Mouse (Mus musculus) thymus, postnatal 25 days (tissue): ENCODE measurements at regions not wholly inside any gene's neighbourhood (a gene's known extent, or its start where the extent isn't known, plus 50 kb on each side); places are given as distances from the start of the nearest gene placed in this dataset.
"Not testable (repeated sequence)": the region's sequence is repeated elsewhere in the genome, so short reads cannot be mapped to it uniquely, and the experiment has no call there.

Experiments used
- DNase-seq: peaks from one replicate; pipeline ENCODE4 v3.0.0; 2022

DNA sequence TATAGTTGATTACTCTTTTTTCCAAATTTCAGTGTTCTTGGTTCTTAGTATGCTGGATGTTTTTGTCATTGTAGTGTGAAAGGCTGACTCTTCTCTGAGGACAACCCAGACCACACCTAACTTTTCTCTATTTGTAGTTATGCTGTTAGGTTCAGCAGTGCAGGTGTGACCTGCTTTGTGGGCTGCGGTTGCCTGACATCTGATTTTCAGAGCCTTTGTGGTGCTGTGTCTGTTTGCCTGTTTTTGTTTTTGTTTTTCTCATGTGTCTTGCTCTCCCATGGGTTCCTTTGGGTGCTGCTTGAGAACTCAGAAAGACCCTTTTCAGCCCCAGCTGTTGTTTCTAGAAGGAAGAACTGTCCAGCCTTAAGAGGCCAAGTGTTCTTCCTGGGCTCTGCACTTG is 52.0 kb upstream of the Trpm1 start:
- peak; percentile 76 for DNase-seq

DNA sequence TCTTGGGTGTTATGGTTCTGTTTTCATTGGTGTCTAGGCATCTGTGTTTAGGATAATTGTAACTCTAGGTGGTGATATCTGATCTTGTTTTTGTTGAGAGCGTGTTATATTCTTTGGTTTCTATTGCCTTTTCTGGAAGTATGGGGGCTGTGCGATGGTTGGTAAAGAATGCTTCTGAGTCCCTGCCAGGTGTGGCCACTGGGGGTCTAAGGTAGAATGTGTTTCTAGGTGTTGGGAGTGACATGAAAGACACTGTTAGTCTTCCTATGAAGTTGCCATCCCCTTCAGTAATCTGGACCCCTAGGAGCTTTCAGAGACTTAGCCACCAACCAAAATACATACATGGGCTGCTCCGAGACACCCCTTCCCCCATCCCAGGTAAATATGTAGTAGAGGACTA is 54.0 kb upstream of the Trpm1 start:
- no peak for DNase-seq

DNA sequence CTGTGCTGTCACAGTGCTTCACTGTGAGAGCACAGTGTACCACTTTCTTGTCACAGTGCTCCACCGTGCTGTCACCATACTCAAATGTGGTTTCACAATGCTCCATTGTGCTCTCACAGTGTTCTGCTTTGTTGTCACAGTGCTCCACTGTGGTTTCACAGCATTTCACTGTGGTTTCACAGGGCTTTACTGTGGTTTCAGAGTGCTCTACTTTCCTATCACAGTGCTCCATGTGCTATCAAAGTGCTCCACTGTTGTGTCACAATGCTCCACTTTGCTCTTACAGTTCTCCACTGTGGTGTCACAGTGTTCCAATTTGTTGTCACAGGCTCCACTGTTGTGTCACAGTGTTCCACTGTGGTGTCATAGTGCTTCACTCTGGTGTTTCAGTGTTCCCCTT is 63.6 kb upstream of the Trpm1 start:
- DNase-seq: no peak

DNA sequence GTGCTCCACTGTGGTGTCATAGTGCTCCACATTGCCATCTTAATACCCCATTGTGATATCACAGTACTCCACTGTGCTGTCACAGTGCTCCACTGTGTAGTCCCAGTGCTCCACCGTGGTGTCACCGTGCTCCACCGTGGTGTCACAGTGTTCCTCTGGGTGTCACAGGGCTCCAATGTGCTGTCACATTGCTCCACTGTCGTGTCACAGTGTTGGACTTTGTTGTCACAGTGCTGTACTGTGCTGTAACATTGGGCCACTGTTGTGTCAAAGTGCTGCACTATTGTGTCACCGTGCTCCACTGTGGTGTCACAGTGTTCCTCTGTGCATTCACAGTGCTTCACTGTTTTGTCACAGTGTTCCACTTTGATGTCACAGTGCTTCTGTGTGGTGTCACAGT is 64.6 kb upstream of the Trpm1 start:
- no peak for DNase-seq

DNA sequence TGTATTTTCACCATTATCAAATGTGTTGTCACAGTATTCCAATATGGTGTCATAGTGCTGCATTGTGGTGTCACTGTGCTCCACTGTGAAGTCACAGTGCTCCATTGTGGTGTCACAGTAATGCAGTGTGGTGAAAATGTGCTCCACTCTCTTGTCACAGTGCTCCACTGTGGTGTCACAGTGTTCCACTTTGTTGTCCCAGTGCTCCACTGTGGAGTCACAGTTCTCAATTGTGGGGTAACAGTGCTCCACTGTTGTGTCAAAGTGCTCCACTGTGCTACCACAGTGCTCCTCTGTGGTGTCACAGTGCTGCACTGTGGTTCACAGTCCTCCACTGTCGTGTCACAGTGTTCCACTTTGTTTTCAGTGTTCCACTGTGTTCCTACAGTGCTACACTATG is 69.7 kb upstream of the Trpm1 start:
- DNase-seq: not testable (repeated sequence)

DNA sequence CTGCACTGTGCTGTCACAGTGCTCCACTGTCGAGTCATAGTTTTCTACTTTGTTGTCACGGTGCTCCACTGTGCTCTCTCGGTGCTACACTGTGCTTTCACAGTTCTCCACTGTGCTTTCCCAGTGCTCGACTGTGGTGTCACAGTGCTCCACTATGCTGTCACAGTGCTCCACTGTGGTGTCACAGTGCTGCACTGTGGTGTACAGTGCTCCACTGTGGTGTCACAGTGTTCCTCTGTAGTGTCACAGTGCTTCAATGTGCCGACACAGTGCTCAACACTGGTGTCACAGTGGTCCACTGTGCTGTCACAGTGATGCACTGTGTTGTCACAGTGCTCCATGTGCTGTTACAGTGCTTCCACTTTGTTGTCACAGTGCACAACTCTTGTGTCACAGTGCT is 71.0 kb upstream of the Trpm1 start:
- DNase-seq: no peak

DNA sequence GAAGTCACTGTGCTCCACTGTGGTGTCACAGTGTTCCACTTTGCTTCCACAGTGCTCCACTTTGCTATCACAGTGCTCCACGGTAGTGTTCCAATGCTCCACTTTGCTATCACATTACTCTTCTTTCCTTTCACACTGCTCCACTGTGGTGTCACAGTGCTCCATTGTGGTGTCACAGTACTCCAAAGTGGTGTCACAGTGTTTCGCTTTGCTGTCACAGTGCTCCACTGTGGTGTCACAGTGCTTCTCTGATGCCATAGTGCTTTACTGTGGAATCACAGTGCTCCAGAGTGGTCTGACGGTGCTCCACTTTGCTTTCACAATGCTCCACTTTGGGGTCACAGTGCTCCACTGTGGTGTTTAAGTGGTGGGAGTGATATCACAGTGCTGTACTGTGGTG is 71.4 kb upstream of the Trpm1 start:
- no peak for DNase-seq

DNA sequence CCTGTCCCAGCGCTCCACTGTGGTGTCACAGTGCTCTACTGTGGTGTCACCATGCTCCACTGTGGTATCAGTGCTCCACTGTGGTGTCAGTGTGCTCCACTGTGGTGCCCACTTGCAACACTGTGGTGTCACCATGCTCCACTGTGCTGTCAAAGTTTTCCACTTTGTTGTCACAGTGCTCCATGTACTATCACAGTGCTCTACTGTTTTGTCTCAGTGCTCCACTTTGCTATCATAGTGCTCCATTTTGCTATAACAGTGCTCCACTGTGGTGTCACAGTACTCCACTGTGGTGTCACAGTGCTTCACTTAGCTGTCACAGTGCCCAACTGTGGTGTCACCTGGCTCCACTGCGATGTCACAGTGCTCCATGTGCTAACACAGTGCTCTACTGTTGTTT is 72.0 kb upstream of the Trpm1 start:
- no peak for DNase-seq

DNA sequence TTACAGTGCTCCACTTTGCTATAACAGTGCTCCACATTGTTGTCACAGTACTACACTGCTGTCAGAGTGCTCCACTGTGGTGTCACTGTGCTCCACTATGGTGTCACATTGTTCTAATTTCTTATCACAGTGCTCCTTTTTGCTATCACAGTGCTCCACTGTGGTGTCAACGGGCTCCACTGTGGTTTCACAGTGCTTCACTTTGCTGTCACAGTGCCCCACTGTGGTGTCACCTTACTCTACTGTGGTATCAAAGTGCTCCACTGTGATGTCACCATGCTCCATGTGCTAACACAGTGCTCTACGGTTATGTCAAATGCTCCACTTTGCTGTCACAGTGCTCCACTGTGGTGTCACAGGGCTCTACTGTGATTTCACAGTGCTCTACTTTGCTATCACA is 72.6 kb upstream of the Trpm1 start:
- peak; percentile 1 for DNase-seq

DNA sequence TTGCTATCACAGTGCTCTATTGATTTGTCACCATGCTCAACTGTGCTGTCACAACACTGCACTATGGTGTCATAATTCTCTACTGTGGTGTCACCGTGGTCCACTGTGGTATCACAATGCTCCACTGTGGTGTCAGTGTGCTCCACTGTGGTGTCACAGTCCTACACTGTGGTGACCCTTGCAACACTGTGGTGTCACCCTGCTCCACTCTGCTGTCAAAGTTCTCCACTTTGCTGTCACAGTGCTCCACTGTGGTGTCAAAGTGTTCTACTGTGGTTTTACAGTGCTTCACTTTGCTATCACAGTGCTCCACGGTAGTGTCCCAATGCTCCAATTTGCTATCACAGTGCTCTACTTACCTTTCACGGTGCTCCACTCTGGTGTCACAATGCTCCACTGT is 74.3 kb upstream of the Trpm1 start:
- DNase-seq: no peak

DNA sequence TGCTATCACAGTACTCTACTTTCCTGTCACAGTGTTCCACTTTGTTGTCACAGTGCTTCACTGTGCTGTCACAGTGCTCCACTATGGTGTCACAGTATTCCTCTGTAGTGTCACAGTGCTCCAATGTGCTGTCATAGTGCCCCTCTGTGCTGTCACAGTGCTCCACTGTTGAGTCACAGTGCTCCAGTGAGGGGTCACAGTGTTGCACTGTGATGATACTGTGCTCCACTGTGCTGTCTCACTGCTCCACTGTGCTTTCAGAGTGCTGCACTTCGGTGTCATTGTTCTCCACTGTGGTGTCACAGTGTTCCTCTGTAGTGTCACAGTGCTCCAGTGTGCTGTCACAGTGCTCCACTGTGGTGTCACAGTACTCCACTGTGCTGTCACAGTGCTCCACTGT is 75.0 kb upstream of the Trpm1 start:
- DNase-seq: no peak

DNA sequence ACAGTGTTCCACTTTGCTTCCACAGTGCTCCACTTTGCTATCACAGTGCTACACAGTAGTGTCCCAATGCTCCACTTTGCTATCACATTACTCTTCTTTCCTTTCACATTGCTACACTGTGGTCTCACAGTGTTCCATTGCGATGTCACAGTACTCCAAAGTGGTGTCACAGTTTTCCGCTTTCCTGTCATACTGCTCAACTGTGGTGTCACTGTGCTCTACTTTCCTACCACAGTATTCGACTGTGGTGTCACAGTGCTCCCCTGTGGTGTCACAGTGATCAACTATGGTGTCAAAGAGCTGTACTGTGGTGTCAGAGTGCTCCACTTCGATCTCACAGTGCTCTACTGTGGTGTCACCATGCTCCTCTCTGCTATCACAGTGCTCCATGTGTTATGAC is 76.1 kb upstream of the Trpm1 start:
- peak; percentile 45 for DNase-seq

DNA sequence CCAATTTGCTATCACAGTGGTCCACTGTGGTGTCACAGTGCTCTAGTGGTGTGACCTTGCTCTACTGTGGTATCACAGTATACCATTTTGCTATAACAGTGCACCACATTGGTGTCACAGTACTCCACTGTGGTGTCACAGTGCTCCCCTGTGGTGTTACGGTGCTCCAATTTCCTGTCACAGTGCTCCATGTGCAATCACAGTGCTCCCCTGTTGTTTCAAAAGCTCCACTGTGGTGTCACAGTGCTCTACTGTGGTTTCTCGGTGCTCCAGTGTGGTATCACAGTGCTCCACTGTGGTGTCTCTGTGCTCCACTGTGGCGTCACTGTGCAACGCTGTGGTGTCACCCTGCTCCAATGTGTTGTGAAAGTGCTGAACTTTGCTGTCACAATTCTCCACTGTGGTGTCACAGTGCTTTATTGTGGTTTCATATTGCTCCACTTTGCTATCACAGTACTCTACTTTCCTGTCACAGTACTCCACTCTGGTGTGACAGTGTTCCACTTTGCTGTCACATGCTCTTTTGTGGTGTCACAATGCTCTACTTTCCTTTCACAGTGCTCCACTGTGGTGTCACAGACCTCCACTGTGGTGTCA is 76.8 kb upstream of the Trpm1 start:
- DNase-seq: peak; percentile 11

DNA sequence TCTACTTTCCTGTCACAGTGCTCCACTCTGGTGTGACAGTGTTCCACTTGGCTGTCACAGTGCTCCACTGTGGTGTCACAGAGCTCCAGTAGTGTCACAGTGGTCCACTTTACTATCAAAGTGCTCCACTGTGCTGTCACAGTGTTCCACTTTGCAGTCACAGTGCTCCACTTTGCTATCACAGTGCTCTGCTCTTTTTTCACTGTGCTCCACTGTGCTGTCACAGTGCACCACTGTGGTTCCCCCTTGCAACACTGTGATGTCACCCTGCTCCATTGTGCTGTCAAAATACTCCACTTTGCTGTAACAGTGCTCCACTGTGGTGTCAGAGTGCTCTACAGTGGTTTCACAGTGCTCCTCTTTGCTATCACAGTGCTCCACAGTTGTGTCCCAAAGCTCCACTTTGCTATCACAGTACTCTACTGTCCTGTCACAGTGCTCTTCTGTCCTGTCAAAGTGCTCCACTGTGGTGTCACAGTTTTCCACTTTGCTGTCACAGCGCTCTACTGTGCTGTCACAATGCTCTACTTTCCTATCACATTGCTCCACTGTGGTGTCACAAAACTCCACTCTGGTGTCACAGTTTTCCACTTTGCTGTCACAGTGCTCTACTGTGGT is 77.8 kb upstream of the Trpm1 start:
- no peak for DNase-seq

DNA sequence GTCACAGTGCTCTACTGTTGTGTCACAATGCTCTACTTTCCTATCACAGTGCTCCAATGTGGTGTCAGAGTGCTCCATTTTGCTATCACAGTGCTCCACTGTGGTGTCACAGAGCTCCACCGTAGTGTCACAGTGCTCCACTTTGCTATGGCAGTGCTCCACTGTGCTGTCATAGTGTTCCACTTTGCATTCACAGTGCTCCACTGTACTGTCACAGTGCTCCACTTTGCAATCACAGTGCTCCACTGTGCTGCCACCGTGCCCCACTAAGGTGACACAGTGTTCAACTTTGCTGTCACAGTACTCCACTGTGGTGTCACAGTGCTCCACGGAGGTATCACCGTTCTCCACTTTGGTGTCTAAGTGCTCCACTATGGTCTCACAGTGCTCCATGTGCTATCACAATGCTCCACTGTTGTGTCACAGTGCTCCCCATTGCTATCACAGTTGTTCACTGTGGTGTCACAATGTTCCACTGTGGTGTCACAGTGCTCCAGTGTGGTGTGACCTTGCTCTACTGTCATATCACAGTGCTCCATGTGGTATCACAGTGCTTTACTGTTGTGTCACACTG is 78.9 kb upstream of the Trpm1 start:
- DNase-seq: no peak

DNA sequence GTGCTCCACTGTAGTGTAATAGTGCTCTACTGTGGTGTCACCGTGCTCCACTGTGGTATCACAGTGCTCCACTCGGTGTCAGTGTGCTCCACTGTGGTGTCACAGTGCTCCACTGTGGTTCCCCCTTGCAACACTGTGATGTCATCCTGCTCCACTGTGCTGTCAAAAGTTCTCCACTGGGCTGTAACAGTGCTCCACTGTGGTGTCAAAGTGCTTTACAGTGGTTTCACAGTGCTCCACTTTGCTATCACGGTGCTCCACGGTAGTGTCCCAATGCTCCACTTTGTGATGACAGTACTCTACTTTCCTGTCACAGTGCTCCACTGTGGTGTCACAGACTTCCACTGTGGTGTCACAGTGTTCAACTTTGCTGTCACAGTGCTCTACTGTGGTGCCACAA is 79.4 kb upstream of the Trpm1 start:
- DNase-seq: no peak

DNA sequence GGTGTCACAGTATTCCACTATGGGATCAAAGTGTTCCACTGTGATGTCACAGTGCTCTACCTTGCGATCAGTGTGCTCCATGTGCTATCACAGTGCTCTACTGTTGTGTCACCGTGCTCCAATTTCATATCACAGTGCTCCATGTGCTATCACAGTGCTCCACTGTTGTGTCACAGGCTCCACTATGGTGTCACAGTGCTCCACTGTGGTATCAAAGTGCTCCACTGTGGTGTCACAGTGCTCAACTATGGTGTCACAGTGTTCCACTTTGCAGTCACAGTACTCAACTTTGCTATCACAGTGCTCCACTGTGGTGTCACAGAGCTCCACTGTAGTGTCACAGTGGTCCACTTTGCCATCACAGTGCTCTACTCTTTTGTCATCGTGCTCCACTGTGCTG is 79.9 kb upstream of the Trpm1 start:
- no peak for DNase-seq

DNA sequence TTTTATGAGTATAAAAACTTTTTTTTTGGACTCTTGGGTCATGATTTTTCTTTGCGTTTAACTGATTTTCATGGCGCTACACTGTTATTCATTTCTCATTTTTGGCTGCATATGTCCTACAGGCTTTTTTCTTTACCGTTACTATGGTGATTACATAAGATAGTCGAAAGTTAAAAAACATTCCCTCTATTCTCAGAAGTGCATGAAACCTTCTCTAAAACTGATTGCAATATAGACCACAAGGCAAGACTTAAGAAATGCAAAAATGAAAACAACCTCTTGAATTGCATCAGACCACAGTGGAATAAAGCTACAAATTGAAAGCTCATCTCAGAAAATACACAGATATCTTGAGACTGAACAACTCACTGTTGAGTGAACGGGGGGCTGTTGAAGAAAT is 82.7 kb upstream of the Trpm1 start:
- DNase-seq: no peak

DNA sequence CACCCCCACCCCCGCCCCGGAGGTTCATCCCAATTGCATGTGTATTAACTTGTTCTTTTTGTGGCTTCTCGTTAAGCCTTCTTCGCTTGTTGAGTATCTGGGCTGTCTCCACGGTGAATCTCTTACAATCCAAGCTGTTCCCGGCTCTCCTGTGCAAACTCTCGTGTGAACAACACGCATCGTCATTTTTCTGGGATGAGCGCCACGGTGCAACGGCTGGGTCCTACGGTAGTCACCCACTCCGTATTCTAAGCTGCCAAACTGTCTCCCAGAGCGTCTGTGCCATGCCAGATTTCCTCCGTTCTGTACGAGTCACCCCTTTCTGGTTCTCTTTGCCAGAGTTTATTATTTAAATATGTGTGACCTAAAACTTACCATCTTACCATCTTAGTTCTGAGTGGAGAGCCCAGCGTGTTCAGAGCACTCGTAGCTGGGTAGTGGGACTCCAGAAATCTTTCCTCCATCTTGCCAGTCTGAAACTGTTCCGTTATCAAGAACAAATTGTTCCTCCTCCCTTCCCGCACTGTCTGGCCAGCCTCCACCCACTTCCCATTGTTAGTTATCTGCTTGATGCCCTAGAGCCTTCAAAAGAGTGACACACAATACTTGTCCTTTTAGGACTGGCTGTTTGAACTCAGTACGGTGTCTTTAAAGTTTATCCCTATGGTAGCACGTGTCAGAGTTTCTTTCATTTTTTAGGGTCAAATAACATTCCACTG is 87.9 kb upstream of the Trpm1 start:
- DNase-seq: no peak

DNA sequence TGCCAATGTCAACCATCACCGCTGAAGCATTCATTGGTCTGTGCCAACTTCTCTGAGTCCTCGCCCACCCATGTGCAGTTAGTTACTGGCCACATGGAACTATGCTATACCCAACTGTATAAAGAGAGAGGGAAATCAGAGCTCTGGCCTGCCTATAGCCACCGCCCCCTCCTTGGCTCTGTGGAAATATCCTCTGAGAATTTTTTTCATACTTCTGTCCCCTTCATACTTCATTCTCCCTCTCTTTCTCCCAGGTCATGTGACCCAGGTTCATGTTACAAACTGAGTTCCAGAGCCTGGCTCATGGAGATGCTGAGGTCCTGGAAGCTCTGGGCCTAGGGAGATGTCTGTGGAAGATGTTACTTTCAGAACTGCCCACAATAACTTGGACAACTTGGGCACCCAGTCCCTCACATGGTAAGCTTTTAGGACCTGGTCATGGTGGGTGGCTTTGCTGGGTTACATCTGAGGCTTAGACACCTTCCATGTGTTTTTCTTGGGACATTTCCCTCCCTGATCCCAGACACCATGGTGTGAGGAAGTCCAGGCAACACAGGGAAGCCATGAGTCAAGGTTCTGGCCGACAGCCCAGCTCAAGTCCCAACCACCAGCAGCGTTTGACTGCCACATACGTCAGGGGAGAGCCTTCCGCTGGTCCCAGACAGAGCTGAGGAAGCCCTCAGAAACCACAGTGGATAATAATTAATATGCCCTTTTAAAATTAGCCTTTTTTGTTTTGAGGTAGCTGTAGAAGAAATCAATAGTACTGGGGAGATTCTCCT is 89.0 kb upstream of the Trpm1 start:
- no peak for DNase-seq

DNA sequence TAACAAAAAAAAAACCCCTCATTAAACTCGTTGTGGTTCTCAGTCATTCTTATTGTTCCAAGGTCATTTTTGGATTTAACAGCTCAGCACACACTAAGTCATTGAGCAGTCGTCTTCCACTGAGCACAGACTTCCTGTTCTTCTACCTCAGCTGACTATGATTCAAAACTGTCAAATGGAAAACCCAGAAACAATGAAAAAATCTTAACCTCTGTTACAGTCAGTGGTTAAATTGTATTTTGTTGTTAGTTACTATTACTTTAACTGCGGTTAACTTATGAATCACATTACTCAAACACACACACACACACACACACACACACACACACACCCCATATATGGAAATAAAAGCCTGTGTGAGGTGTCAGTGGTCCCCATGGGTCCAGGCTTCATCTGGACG is 92.5 kb upstream of the Trpm1 start:
- DNase-seq: no peak

DNA sequence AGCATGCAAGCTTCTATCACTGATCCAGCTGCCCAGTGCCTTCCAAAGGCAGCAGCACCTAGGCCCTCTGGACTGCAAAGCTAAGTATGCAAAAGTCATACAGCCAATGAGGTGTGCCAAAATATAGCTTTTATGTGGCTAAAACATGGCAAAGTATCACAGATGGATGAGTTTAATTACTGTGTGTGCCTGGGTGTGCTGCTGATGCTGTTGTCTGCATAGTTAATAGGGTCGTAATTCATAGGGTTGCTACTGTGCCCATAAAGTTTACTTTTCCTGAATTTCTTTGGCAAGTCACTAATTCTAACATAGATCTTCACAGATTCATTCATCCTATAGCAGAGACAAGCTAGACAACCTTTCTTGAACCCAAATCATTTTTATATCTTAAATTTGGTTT is 93.1 kb upstream of the Trpm1 start:
- no peak for DNase-seq

DNA sequence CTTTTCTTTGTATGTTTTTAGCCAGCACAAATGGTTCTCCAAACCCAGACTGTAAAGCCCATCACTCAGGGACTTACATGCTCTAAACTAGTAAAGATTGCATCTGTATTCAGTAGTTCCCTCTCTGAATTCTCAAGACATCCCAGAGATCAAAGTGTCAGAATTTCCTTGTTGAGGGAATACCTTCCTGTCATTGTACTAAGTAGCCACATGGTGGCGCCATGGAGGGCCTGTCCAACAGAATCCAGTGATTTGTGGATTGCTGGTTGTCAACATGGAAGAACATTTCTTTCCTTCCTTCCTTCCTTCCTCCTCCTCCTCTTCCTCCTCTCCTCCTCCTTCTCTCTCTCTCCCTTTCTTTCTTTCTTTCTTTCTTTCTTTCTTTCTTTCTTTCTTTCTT is 93.6 kb upstream of the Trpm1 start:
- peak; percentile 56 for DNase-seq
